Mouse (Mus musculus) liver, adult (tissue): ENCODE data around the gene Gm43552.

Experiments used
- GATA4 ChIP-seq: IDR thresholded peaks from 2 replicates; pipeline ENCODE4 v1.6.1; 2014; ENCODE audit warnings: mild to moderate bottlenecking, low read length; ENCODE audit not compliant: insufficient replicate concordance

The Gm43552 gene

GRCm38 (mm10) chr5:65492716-65493531 is at the start of gene Gm43552:
Gene Gm43552, minus strand, starts transcription at chr5:65492833.
- TF ChIP-seq GATA4, result peak; percentile 73; the same call in 1 of the 2 replicates

GRCm38 (mm10) chr5:65541889-65542288 is 49.3 kb upstream of the Gm43552 start:
- no peak for TF ChIP-seq GATA4

GRCm38 (mm10) chr5:65539786-65540185 is 47.2 kb upstream of the Gm43552 start:
- TF ChIP-seq GATA4, result no peak

GRCm38 (mm10) chr5:65538829-65539228 is 46.2 kb upstream of the Gm43552 start:
- no peak for TF ChIP-seq GATA4

- TF ChIP-seq GATA4, result no peak
Observed at GRCm38 (mm10) chr5:65538121-65538520, 45.5 kb upstream of the Gm43552 start.

- no peak for TF ChIP-seq GATA4
Observed at GRCm38 (mm10) chr5:65537420-65538071, 44.9 kb upstream of the Gm43552 start.

GRCm38 (mm10) chr5:65536751-65537419 is 44.3 kb upstream of the Gm43552 start, which contains the start of the genes Smim14 and Ube2k:
Gene Smim14, minus strand, starts transcription at chr5:65537184.
Gene Ube2k, plus strand, starts transcription at chr5:65537233.
- TF ChIP-seq GATA4, result 0 out of 2 replicates have a peak, but pooled peaks have one; percentile 10

- TF ChIP-seq GATA4, result no peak
Observed at GRCm38 (mm10) chr5:65535457-65536067, 42.9 kb upstream of the Gm43552 start.

GRCm38 (mm10) chr5:65534496-65534895 is 41.9 kb upstream of the Gm43552 start:
- no peak for TF ChIP-seq GATA4

GRCm38 (mm10) chr5:65531283-65531682 is 38.6 kb upstream of the Gm43552 start:
- TF ChIP-seq GATA4, result no peak

GRCm38 (mm10) chr5:65525674-65526443 is 33.2 kb upstream of the Gm43552 start:
- TF ChIP-seq GATA4, result no peak

GRCm38 (mm10) chr5:65524831-65525230 is 32.2 kb upstream of the Gm43552 start:
- no peak for TF ChIP-seq GATA4

GRCm38 (mm10) chr5:65521803-65522202 is 29.2 kb upstream of the Gm43552 start:
- TF ChIP-seq GATA4, result no peak

GRCm38 (mm10) chr5:65514635-65515278 is 22.1 kb upstream of the Gm43552 start:
- no peak for TF ChIP-seq GATA4

- TF ChIP-seq GATA4, result no peak
Observed at GRCm38 (mm10) chr5:65513506-65513905, 20.9 kb upstream of the Gm43552 start.
